Mouse (Mus musculus) cerebellum, postnatal 4 days (tissue): ENCODE data around the gene Crocc.

ENCODE experiments used
- DNase-seq, 2 experiments: peaks; one replicate each; pipeline ENCODE4 v3.0.0; 2022; ENCODE audit warnings: low spot score in 2 of 2, mixed read lengths in 1 of 2

Crocc gene

GRCm38 (mm10) chr4:141067516-141068046 is 7.2 kb upstream of the Crocc start:
- DNase-seq: no peak

GRCm38 (mm10) chr4:141066709-141067515 is 6.6 kb upstream of the Crocc start:
- peak in 1 of 2 experiments; percentile 43 for DNase-seq

GRCm38 (mm10) chr4:141065123-141065522 is 4.8 kb upstream of the Crocc start:
- peak; percentile 59 to 83 for DNase-seq

GRCm38 (mm10) chr4:141064104-141064659 is 3.8 kb upstream of the Crocc start:
- no peak for DNase-seq

GRCm38 (mm10) chr4:141059616-141060425 is 529 bp downstream of the Crocc start:
- no peak for DNase-seq

- no peak for DNase-seq
Measured at GRCm38 (mm10) chr4:141058835-141059234, 1.5 kb downstream of the Crocc start.

- no peak for DNase-seq
Measured at GRCm38 (mm10) chr4:141056970-141057369, 3.4 kb downstream of the Crocc start.

- DNase-seq: peak in 1 of 2 experiments; percentile 49
Measured at GRCm38 (mm10) chr4:141053568-141054161, 6.7 kb downstream of the Crocc start.

GRCm38 (mm10) chr4:141053138-141053537 is 7.2 kb downstream of the Crocc start:
- no peak for DNase-seq

- no peak for DNase-seq
Measured at GRCm38 (mm10) chr4:141052442-141052841, 7.9 kb downstream of the Crocc start.

- peak in 1 of 2 experiments; percentile 31 for DNase-seq
Measured at GRCm38 (mm10) chr4:141049476-141049835, 10.9 kb downstream of the Crocc start.

- DNase-seq: no peak
Measured at GRCm38 (mm10) chr4:141048810-141049475, 11.4 kb downstream of the Crocc start.

GRCm38 (mm10) chr4:141044816-141045215 is 15.5 kb downstream of the Crocc start:
- DNase-seq: peak; percentile 67 to 74

- no peak for DNase-seq
Measured at GRCm38 (mm10) chr4:141041117-141041516, 19.2 kb downstream of the Crocc start.

- DNase-seq: no peak
Measured at GRCm38 (mm10) chr4:141033606-141034549, 26.5 kb downstream of the Crocc start.

GRCm38 (mm10) chr4:141031733-141032132 is 28.6 kb downstream of the Crocc start:
- peak; percentile 85 to 86 for DNase-seq

- no peak for DNase-seq
Measured at GRCm38 (mm10) chr4:141030541-141031206, 29.7 kb downstream of the Crocc start.

- no peak for DNase-seq
Measured at GRCm38 (mm10) chr4:141024992-141025391, 35.4 kb downstream of the Crocc start.

- DNase-seq: no peak
Measured at GRCm38 (mm10) chr4:141024052-141024451, 36.3 kb downstream of the Crocc start.

GRCm38 (mm10) chr4:141021614-141021929 is 38.8 kb downstream of the Crocc start:
- DNase-seq: peak in 1 of 2 experiments; percentile 39
